Mouse (Mus musculus): ENCODE data around the gene Folr2. TPM values are rescaled to one million over a fixed set of nuclear protein-coding genes. Genes with fewer than 3 reads are reported as not detected.
A peak's percentile ranks its signal among the peaks of the same experiment; 100 is the strongest.

Gene Folr2
- polyA plus RNA-seq (2017; shearing (Covaris generic)) = not detected

GRCm38 (mm10) chr7:101857094-101857493 lies at the start of gene Folr2:
Gene Folr2 (minus strand): TSS chr7:101857194.
- no peak for ATAC-seq

- ATAC-seq = no peak
These were observed 49.7 kb upstream of the Folr2 start for GRCm38 (mm10) chr7:101906696-101907095.

GRCm38 (mm10) chr7:101906287-101906681 lies 49.3 kb upstream of the Folr2 start, which contains the start of gene Tomt:
Gene Tomt (minus strand): TSS chr7:101906359.
- no peak for ATAC-seq

- peak; percentile 98 for ATAC-seq
These were observed 48.7 kb upstream of the Folr2 start, which contains the start of gene Lamtor1 for GRCm38 (mm10) chr7:101905561-101906286. Gene Lamtor1 (plus strand): TSS chr7:101905904.

GRCm38 (mm10) chr7:101902846-101903245 lies 45.9 kb upstream of the Folr2 start:
- no peak for ATAC-seq

- no peak for ATAC-seq
These were observed 45.0 kb upstream of the Folr2 start for GRCm38 (mm10) chr7:101901969-101902368.

- ATAC-seq = no peak
These were observed 43.5 kb upstream of the Folr2 start for GRCm38 (mm10) chr7:101900331-101901097.

- ATAC-seq = peak; percentile 90
These were observed 39.4 kb upstream of the Folr2 start for GRCm38 (mm10) chr7:101896104-101897066.

GRCm38 (mm10) chr7:101895695-101896094 lies 38.7 kb upstream of the Folr2 start:
- no peak for ATAC-seq

GRCm38 (mm10) chr7:101888460-101888859 lies 31.5 kb upstream of the Folr2 start:
- ATAC-seq = no peak

GRCm38 (mm10) chr7:101886274-101886673 lies 29.3 kb upstream of the Folr2 start:
- ATAC-seq = no peak

GRCm38 (mm10) chr7:101884160-101884559 lies 27.2 kb upstream of the Folr2 start:
- ATAC-seq = no peak

- no peak for ATAC-seq
These were observed 25.6 kb upstream of the Folr2 start for GRCm38 (mm10) chr7:101882413-101883154.

GRCm38 (mm10) chr7:101880855-101881254 lies 23.9 kb upstream of the Folr2 start:
- ATAC-seq = no peak

GRCm38 (mm10) chr7:101875978-101876377 lies 19.0 kb upstream of the Folr2 start:
- no peak for ATAC-seq

GRCm38 (mm10) chr7:101871296-101871695 lies 14.3 kb upstream of the Folr2 start:
- ATAC-seq = no peak

- no peak for ATAC-seq
These were observed 13.6 kb upstream of the Folr2 start, which contains the start of gene Folr1 for GRCm38 (mm10) chr7:101870629-101871028. Gene Folr1 (minus strand): TSS chr7:101870788.

GRCm38 (mm10) chr7:101869163-101869500 lies 12.1 kb upstream of the Folr2 start:
- no peak for ATAC-seq

GRCm38 (mm10) chr7:101868241-101869162 lies 11.5 kb upstream of the Folr2 start:
- no peak for ATAC-seq

- ATAC-seq = no peak
These were observed 10.5 kb upstream of the Folr2 start for GRCm38 (mm10) chr7:101867482-101867881.

Data from activated CD4-positive, CD25-positive, alpha-beta regulatory T cell, adult 4 months (primary cell).